Mouse (Mus musculus): ENCODE data around the gene Rab10. TPM values are rescaled to one million over a fixed set of nuclear protein-coding genes. Genes with fewer than 3 reads are reported as not detected.
A peak's percentile ranks its signal among the peaks of the same experiment; 100 is the strongest.

The Rab10 gene
- 100 to 1,000 TPM; 116 to 118 TPM for total RNA-seq (2021)
- long read RNA-seq, experiment 1, transcript Rab10-201 (6 exons, 3,513 nt), result major isoform, 277 of 290 reads
- long read RNA-seq, experiment 1, partial matches to known transcripts, result 2 of 290 reads
- long read RNA-seq, experiment 1, other reads (novel, unspliced or antisense), result 11 of 290 reads
- long read RNA-seq, experiment 2, transcript Rab10-201 (6 exons, 3,513 nt), result major isoform, 233 of 244 reads
- long read RNA-seq, experiment 2, partial matches to known transcripts, result 0 of 244 reads
- long read RNA-seq, experiment 2, other reads (novel, unspliced or antisense), result 11 of 244 reads

DNA sequence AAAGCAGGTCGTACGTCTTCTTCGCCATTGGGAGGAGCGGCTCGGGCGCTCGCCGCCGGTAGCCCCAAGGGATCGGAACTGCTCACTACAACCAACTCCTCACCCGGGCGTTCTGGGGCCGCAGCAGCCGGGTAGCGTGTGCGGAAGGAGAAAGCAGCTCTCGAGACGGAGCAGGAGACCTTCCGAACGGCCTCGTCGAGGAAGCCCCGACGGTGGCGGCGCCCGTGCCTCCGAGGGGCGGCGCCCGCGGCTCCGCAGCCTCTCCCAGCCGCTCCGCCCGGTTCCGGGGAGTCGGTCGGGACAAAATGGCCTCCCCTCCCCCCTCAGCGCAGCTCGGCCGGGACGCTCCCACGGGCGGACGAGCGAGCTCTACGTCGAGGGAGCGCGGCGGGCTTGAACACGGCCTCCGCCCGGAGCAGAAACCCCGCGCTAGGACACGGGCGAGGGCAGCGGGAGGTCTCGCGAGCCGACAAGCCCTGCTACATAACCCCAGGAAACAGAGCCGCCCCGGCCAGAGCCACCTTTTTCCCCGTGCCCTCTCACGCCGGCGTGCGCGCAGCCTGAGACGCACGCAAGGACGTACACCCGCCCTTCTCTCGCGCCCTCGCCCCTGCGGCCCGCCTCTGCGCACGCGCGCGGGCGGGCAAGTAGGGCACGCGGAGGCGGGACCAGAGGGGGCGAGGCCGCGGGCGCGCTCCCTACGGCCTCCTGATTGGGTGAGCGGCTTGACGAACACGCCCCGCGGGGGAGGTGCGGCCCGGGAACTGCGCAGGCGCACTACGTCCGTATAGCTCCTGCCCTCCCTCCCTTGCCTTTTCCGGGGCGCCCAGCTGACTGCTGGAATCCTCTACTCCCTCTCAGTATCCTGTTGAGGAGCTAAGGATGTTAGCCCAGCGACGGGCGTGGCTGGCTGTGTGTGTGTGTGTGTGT, at the start of gene Rab10:
Gene Rab10, minus strand, starts transcription at position 579 of the 930 bp plus-strand sequence.
- intact Hi-C loops (cut with DNase I), result loop anchor here (2.0 to 10.0 kb wide), 5 partner anchors 55 to 265 kb away; partner anchors contain the start of genes Dtnb and Kif3c
- DNase-seq, result peak; percentile 99

DNA sequence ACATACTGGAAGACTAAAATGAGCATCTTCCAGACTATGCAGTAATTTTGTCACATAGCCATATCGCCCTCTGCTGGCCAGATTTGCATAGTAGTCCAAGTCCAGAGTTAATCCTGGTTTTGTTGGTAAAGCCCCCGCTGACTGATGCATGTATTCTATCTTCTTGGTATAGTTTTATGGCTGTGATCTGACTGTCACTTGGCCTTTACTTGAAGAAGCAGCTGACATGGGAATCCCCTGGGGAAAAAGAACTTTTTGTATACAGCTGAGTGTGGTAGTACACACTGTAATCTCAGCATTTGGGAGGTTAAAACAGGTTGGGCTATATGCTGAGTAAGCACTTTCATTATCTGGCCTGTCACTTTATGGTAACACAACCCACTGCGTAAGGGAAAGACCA, 49.5 kb upstream of the Rab10 start:
- intact Hi-C loops (cut with DNase I), result loop anchor here (2.0 to 5.0 kb wide), 3 partner anchors 107 to 261 kb away; no protein-coding TSS in a partner anchor
- peak; percentile 80 to 89 for DNase-seq

DNA sequence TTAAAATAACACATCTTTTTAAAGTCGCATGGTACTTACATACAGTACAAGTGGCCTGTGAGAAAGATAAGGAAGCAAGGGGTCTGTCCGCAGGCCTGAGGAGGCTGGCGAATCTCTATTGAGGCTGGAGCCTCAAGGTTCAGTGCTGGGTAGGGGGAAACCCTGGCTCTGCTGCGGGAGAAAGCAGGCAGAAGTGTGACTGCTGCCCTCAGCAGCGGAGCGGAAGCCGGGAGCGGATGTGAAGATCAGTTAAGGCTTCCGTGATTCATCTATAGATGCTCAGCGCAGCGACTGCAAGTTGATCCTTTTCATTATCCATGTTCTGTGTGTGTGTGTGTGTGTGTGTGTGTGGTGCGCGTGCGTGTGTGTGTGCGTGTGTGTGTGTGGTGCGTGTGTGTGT, 47.1 kb upstream of the Rab10 start:
- intact Hi-C loops (cut with DNase I), result loop anchor here (5.0 kb wide), 2 partner anchors 105 to 120 kb away; no protein-coding TSS in a partner anchor
- no peak for DNase-seq

DNA sequence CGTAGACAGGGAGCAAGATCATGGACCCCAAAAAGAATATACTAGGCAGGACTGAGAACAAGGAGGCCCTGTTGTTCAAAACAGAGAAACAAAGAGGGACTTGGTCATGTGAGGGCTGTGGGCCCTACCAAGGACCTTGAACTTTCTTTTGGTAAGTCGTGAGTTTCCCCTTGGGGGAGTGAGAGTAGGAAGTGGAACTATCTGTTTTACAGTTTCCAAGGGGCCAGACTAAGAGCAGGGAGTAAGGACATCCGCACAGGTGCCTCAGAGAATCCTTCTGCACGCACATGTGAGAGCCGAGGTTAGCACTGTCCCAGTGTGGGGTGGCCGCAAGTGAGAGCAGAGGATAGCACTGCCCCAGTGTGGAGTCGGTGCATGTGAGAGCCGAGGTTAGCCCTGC, 45.3 kb upstream of the Rab10 start:
- intact Hi-C loops (cut with DNase I), result loop anchor here (5.0 kb wide), 2 partner anchors 103 to 118 kb away; no protein-coding TSS in a partner anchor
- DNase-seq, result no peak

DNA sequence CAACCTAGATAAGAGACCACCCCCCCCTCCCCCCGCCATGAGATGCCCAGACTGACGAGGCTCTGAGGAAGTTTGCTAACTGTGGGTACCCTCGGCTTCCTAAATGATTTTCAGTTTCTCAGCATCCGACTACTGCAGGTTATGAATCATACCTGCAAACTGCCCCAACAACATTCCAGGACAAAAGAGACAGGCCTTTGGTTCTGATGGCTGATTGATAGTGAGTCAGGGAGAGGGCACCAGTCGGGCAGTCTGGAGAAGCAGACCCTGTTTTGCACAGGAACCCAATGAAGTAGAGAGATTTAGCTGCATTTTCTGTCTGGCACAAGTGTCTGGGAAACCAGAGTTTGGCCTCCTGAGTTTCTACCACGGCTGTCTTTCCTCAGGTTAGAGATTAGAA, 42.4 kb upstream of the Rab10 start:
- intact Hi-C loops (cut with DNase I), result no loop called here
- no peak for DNase-seq

DNA sequence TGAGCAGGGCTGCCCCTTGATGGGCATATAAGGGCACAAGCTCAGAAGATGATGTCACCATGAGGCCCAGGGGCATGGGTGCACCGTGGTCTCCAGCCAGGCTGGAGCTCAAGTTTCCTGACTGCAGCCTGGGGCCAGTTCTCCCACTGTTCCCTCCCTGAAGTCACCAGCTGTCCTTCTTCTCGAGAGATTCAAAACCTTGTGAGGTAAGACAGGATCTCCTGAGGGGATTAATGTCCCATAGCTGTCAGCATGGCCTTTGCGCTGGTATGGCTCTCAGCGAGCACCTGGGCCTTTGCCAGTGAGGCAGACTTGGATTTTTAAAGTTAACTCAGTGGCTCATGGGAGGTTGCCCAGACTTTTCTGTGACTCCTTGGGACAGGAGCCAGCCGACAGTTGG, 40.4 kb upstream of the Rab10 start:
- peak in 1 of 2 experiments; percentile 36 for DNase-seq

DNA sequence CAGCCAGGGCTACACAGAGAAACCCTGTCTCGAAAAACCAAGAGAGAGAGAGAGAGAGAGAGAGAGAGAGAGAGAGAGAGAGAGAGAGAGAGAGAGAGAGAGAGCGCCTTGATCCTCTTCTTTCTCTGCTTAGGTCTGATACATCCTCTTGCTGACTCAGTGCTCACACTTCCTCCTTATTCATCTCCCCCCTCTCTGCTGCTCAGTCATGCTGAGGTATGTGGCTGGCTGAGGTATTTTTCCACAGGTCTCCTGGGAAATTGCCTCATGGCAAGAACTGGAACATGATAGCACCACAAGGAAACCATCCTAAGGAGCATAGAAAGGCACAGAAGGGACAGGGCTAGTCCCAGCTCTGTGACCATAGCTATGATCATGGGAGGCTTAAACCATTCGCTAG, 39.6 kb upstream of the Rab10 start:
- DNase-seq, result no peak
- intact Hi-C loops (cut with DNase I), result no loop called here

More for the DNA sequence above, 40.4 kb upstream of the Rab10 start:
- intact Hi-C loops (cut with DNase I), result no loop called here

DNA sequence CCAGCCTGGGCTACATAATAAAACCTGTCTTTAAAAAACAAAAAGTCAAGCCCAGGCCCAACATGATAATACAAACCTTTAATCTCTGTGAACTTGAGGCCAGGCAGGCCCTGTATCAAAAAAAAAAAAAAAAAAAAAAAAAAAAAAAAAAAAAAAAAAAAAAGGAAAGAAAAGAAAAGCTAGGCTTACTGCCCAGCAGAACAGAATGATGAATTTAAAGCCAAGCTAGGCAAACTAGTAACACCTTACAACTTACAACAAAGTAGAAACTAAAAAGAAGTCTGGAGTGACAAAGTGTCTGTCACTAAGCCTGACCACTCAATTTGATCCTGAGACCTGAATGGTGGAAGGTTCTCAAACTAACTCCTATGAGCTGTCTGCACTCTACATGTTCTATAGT, 37.9 kb upstream of the Rab10 start:
- intact Hi-C loops (cut with DNase I), result no loop called here
- no peak for DNase-seq

DNA sequence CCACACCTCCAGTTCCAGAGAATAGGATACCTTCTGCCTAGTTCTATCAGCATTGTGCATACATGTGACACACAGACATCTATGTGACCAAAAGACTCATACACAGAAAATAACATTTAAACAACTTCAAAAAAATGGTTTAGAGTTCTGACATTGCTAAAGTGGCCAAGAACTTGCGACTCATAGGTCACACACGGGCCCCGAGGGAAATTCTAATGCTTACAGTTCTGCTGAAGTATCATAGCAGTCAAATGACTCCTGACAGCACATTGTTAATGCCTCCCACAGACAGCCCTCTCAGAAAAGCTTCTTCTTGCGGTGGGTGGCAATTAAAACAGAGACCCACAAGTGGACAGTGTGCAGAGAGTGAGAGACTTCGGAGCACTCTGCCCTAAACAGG, 35.3 kb upstream of the Rab10 start:
- intact Hi-C loops (cut with DNase I), result no loop called here
- DNase-seq, result no peak

DNA sequence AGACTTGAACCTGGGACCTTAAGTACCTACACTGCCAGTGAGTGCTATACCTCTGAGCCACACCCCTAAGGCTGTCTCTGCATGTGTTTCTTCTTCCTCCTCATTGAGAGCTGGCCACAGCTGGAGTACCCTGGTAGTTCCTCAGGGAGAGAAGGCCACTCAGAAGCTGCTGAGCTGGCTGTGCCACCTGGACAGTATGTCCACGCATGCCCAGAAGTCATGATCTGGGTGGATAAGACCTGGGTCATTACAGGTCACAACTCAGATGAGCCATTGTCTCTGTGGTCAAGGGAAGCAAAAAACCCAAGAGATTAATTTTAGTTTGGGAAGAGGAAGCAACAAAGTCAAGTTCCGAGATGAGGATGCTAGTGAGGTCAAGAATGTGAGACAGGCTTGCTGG, 34.4 kb upstream of the Rab10 start:
- no peak for DNase-seq
- intact Hi-C loops (cut with DNase I), result no loop called here

DNA sequence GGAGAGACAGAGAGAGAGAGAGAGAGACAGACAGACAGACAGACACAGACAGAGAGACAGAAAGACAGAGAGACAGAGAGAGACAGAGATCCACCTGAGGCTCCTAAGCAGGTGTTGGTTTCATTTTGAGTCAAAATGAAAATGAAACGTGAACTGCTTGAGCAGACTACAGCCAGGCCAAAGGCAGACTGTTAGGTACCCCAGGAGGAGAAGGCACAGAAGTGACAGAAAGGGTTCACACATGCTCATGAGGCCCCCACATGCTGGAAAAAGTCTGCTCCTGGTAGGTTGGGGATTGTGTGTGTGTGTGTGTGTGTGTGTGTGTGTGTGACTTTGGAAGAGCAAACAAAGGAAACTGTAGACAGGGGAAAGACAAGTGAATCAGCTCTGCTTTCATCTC, 29.2 kb upstream of the Rab10 start:
- DNase-seq, result no peak
- intact Hi-C loops (cut with DNase I), result no loop called here

DNA sequence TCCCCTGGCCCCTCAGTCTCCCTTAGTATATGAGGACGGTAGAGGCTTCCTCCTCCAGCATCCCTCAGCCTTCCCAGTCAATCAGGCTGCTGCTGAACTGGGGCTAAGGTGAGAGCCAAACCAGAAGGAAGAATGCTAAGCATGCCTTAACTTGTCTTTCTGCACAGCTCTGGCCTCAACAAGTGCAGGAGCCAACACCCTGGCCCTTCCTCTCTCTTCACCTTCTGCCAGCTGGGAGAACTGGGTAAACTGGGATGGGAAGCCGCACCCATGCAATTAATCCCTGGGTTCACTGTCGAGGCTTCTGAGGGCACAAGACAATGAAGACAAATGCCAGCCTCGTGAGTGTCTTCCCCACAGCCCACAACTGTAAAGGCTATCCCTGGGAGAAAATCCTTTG, 19.9 kb upstream of the Rab10 start:
- DNase-seq, result no peak
- intact Hi-C loops (cut with DNase I), result no loop called here

DNA sequence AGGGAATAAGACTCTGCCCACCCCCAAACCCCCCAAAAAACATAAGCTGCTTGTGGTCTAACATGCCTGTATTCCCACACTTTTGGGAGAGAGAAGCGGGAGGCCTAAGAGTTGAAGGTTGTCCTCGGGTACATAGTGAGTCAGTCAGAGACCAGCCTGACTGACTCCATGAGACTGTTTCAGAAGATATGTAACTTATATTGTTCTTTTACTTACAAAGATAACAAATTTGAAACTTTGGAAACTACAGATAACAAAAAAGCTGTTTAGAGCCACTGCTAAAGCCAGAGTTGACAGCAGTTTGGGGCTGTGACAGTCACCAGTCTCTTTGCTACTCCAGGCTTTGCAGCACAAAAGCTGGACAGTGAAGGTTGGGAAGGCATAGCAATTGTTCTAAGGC, 15.5 kb upstream of the Rab10 start:
- no peak for DNase-seq
- intact Hi-C loops (cut with DNase I), result no loop called here

DNA sequence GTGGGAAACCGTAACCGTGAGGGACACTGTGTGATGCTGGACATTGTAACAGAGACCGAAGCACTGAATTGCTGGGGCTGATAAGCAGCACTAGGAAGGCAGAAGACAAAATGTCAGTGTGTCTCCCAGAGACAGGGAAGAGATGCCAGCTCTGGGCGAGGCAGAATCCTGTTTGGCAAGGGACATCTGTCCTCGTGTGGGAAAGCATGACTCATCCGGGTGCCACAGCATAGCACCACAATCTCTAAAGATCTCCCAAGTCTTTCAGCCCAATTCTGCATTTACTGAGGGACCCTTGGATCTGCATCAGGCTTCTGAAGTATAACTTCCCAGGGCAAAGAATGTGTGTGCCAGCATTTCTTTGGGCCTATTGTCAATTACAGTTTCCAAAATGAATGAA, 13.5 kb upstream of the Rab10 start:
- intact Hi-C loops (cut with DNase I), result no loop called here
- DNase-seq, result peak in 1 of 2 experiments; percentile 5

DNA sequence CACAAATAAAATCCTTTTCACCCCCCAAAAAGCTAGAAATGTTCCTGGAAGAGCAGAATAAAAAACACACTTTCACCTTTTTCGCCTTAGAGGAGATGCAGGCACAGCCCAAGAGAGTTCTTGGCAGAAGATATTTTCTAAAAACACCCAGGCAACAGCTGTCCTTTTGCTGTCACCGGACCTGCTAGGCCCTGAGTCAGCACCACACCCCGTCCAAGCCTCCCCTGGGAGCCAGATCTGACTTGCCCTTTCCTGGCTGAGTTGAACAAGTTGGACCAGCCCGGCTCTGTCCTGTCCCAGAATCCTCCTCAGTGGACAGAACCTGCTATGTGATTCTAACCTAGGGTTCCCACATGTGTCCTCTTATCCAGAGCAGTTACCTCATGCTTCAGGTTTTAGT, 9.6 kb upstream of the Rab10 start:
- intact Hi-C loops (cut with DNase I), result no loop called here
- DNase-seq, result peak; percentile 49 to 63

DNA sequence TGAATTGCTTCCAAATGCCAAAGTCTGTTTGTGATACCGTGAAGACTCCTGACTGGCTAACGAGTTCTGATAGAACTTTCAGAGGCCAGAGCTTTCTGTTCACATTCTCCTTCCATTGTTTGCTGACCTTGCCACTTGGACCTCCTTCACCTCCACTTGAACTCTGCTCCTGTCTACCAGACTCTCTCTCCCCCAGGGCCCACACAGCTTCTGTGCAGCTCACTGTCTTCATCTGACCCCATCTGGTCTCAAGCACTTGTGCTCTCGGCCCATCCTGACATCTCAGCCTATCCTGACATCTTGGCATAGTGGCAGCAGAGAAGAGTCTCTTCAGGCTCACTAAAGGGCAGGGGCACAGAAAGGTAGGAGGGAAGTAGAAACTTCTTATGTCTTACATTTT, 7.2 kb upstream of the Rab10 start:
- DNase-seq, result no peak
- intact Hi-C loops (cut with DNase I), result no loop called here

DNA sequence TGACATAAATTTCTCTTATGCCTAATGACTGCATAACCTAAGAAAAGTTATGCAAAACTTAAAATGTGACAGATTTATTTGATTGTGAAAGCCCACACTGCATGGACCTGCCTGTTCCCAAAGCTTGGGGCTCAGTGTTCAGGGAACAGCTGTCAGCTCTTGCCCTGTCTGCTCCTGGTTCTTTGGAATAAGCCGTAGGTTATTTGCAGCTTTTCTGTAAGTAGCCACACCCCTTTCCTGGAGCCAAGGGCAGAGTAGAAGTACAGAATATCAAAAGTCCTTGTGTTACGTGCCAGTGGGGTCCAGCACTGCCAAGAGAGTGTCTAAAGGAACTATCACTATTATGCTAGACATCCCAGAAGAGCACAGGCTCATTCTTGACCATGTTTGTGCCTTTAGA, 6.3 kb upstream of the Rab10 start:
- peak; percentile 10 to 17 for DNase-seq
- intact Hi-C loops (cut with DNase I), result no loop called here

DNA sequence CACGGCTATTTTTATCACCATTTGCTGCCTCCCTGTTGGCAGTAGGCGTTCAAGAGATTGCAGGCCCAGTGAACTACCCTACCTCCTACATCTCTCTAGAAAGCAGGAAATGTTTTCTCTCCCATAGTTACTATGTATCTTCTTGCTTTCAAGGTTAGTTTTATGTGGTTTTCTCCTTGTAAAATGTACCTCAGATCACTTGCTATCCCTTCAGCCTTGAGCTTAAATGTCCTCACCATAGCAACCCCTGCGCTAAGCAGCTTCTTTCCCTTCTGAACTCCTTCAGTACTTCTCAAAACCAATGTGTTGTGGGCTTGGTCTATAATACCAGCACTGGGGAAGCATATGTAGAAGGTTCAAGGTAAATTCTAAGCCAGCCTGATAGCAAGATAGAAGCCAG, 3.1 kb upstream of the Rab10 start:
- intact Hi-C loops (cut with DNase I), result no loop called here
- DNase-seq, result no peak

DNA sequence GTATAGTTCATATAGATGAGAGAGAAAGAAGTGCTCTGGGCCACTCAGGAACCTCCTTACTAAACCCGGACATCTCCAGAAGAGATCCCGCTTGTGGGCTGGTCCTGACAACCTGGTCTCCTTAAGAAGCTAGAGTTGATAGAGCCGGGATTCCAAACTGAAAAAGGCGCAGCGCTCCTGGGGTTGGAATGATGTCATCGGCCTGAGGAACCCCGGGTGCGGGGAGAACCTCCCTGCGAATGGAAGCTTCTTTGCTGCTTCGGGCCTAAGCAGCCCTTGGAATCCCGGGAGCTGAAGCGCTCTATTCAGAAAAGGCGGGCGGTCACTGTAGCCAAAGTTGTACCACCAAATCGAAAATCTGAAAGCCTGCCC, 538 bp upstream of the Rab10 start:
- intact Hi-C loops (cut with DNase I), result loop anchor here (2.0 kb wide), 1 partner anchor 54 kb away; the partner anchor contains the start of gene Kif3c
- no peak for DNase-seq

DNA sequence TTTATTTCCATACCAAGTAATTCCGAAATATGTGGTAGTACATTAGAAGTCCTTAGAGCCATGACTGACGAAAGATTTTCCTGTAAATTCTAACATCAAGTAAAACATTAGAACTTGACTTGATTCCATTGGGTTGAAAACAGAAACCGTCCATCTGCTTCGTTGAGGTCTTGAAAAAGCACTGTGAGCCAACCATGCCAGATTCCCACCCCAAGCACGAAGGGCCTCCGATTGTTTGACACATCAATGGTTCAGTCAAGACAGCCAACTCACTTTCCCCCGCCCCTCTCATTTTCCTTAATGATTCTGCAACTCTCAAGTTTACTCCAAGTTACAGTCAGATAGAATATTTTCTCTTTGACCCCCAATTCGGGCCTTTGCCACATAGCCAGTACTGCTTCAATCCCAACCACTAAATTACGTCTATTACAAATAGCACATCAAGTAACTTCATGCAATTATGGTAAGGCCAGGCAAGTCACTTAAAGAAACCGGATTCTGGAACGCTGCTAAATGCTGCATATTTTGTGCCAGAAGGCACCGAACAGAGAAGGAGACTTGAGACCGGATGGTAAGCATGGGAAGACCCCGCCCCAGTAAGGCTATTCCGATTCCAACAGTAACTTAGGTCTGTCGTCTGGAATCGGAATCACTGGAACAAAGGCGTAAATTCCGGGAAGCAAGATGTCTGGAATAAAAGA, 1.1 kb downstream of the Rab10 start:
- DNase-seq, result peak in 1 of 2 experiments; percentile 11
- intact Hi-C loops (cut with DNase I), result loop anchor here (2.0 to 10.0 kb wide), 4 partner anchors 56 to 266 kb away; partner anchors contain the start of gene Dtnb

DNA sequence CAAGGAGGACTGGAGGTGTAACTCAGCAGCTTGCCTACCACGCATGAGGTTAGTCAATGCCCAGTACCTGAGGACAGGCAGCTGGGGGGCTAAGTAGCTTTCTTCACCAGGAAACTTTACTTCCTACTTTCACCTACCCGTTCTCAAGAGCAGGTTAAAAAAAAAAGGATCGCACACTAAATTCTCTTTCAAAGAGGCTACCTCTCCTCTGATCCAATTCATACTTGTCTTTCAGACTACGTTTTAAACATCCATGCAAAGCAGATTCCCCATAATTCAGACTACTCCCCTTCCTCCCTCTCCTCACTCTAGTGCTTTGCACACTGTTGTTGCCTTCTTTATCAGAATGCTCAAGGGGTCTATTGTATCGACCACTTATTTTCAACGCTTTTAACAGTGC, 2.2 kb downstream of the Rab10 start:
- intact Hi-C loops (cut with DNase I), result loop anchor here (5.0 to 10.0 kb wide), 2 partner anchors 55 to 267 kb away; partner anchors contain the start of gene Dtnb

More for the DNA sequence above, 2.2 kb downstream of the Rab10 start:
- DNase-seq, result no peak

All from heart, postnatal 14 days (tissue).